Mouse (Mus musculus): ENCODE data around the gene Begain. TPM values are rescaled to one million over a fixed set of nuclear protein-coding genes. Genes with fewer than 3 reads are reported as not detected.

Begain gene
- 0.39 and 0.74 TPM in 2 replicates for polyA plus RNA-seq (2015; fragmentation: Nextera tagmentation; extraction: Ambion mirVana)

- peaks cover 29% of the 10 kb centered on the region for H3K27me3 ChIP-seq
- H3K9me3 ChIP-seq (replicated peaks) = no peaks in the 10 kb centered on the region
- H3K27ac ChIP-seq = no peak within 1 kb of the TSS
- peak within 1 kb of the TSS; percentile 67 for H3K4me2 ChIP-seq
- 2% methylated on average over 15 of the region's 48 CpGs for WGBS (ENCODE audit: insufficient replicate concordance)
- peak within 1 kb of the TSS; percentile 51 for H3K9ac ChIP-seq
- no peak for DNase-seq
- H3K4me3 ChIP-seq (replicated peaks) = peak within 1 kb of the TSS; percentile 54
- H3K36me3 ChIP-seq = no peaks in the 10 kb centered on the region
- peaks cover 14% of the 10 kb centered on the region for H3K4me1 ChIP-seq (replicated peaks)
- ATAC-seq (ENCODE audit: low read depth) = 0 out of 2 replicates have a peak, but pooled peaks have one; percentile 22
Measured at GRCm38 (mm10) chr12:109068167-109068653, at the start of gene Begain. Gene Begain (minus strand): TSS chr12:109068217.

GRCm38 (mm10) chr12:109115707-109116106 lies 47.7 kb upstream of the Begain start:
- Histone ChIP-seq H3K4me3 (replicated peaks) (no peak overlapping the region), H3K9ac (no peak overlapping the region), H3K27me3 (no peaks in the 10 kb centered on the region), H3K4me1 (replicated peaks) (no peaks in the 10 kb centered on the region), H3K9me3 (replicated peaks) (no peaks in the 10 kb centered on the region), H3K36me3 (no peaks in the 10 kb centered on the region), H3K4me2 (no peak overlapping the region), H3K27ac (no peak overlapping the region)
- ATAC-seq (ENCODE audit: low read depth) (no peak), DNase-seq (no peak)
- WGBS (ENCODE audit: insufficient replicate concordance) = 54% methylated on average over 8 of the region's 8 CpGs

GRCm38 (mm10) chr12:109115161-109115560 lies 47.1 kb upstream of the Begain start:
- ATAC-seq (ENCODE audit: low read depth) = no peak
- Histone ChIP-seq H3K4me3 (replicated peaks) (no peak overlapping the region), H3K4me1 (replicated peaks) (no peaks in the 10 kb centered on the region), H3K27me3 (no peaks in the 10 kb centered on the region), H3K9me3 (replicated peaks) (no peaks in the 10 kb centered on the region), H3K4me2 (no peak overlapping the region), H3K36me3 (no peaks in the 10 kb centered on the region), H3K9ac (no peak overlapping the region), H3K27ac (no peak overlapping the region)
- DNase-seq = no peak
- 64% methylated on average over 10 of the region's 10 CpGs for WGBS (ENCODE audit: insufficient replicate concordance)

GRCm38 (mm10) chr12:109112996-109113592 lies 45.1 kb upstream of the Begain start:
- Histone ChIP-seq H3K9ac (no peak overlapping the region), H3K4me3 (replicated peaks) (no peak overlapping the region)
- no peak for DNase-seq

GRCm38 (mm10) chr12:109112354-109112995 lies 44.5 kb upstream of the Begain start:
- Histone ChIP-seq H3K9ac (no peak overlapping the region), H3K9me3 (replicated peaks) (no peaks in the 10 kb centered on the region), H3K27me3 (no peaks in the 10 kb centered on the region), H3K27ac (no peak overlapping the region), H3K36me3 (no peaks in the 10 kb centered on the region), H3K4me2 (no peak overlapping the region), H3K4me3 (replicated peaks) (no peak overlapping the region), H3K4me1 (replicated peaks) (no peaks in the 10 kb centered on the region)
- ATAC-seq (ENCODE audit: low read depth) (no peak), DNase-seq (no peak)
- 66% methylated on average over 9 of the region's 9 CpGs for WGBS (ENCODE audit: insufficient replicate concordance)

More at GRCm38 (mm10) chr12:109112996-109113592, 45.1 kb upstream of the Begain start:
- no peak for ATAC-seq (ENCODE audit: low read depth)
- WGBS (ENCODE audit: insufficient replicate concordance) = 59% methylated on average over 10 of the region's 10 CpGs
- H3K27me3 ChIP-seq = no peaks in the 10 kb centered on the region
- H3K4me2 ChIP-seq = no peak overlapping the region
- no peaks in the 10 kb centered on the region for H3K36me3 ChIP-seq
- no peak overlapping the region for H3K27ac ChIP-seq
- no peaks in the 10 kb centered on the region for H3K4me1 ChIP-seq (replicated peaks)
- H3K9me3 ChIP-seq (replicated peaks) = no peaks in the 10 kb centered on the region

GRCm38 (mm10) chr12:109108911-109109310 lies 40.9 kb upstream of the Begain start:
- no peaks in the 10 kb centered on the region for H3K36me3 ChIP-seq
- no peak overlapping the region for H3K27ac ChIP-seq
- H3K27me3 ChIP-seq = no peaks in the 10 kb centered on the region
- WGBS (ENCODE audit: insufficient replicate concordance) = 73% methylated on average over 13 of the region's 13 CpGs
- ATAC-seq (ENCODE audit: low read depth) = no peak
- no peaks in the 10 kb centered on the region; the same call in 1 of the 2 replicates for H3K9me3 ChIP-seq (replicated peaks)
- no peak overlapping the region for H3K4me3 ChIP-seq (replicated peaks)
- no peak overlapping the region for H3K4me2 ChIP-seq
- no peak overlapping the region for H3K9ac ChIP-seq
- H3K4me1 ChIP-seq (replicated peaks) = no peaks in the 10 kb centered on the region
- DNase-seq = no peak

GRCm38 (mm10) chr12:109100381-109100780 lies 32.4 kb upstream of the Begain start:
- WGBS (ENCODE audit: insufficient replicate concordance) = 68% methylated on average over 7 of the region's 7 CpGs

GRCm38 (mm10) chr12:109090456-109091130 lies 22.6 kb upstream of the Begain start:
- no peaks in the 10 kb centered on the region for H3K27me3 ChIP-seq
- no peak overlapping the region for H3K9ac ChIP-seq
- H3K4me1 ChIP-seq (replicated peaks) = no peaks in the 10 kb centered on the region
- ATAC-seq (ENCODE audit: low read depth) (no peak), DNase-seq (no peak)
- H3K9me3 ChIP-seq (replicated peaks) = no peaks in the 10 kb centered on the region
- H3K4me2 ChIP-seq = no peak overlapping the region
- H3K36me3 ChIP-seq = no peaks in the 10 kb centered on the region
- no peak overlapping the region for H3K27ac ChIP-seq
- H3K4me3 ChIP-seq (replicated peaks) = no peak overlapping the region
- 63% methylated on average over 13 of the region's 13 CpGs for WGBS (ENCODE audit: insufficient replicate concordance)

More at GRCm38 (mm10) chr12:109100381-109100780, 32.4 kb upstream of the Begain start:
- Histone ChIP-seq H3K4me2 (no peak overlapping the region), H3K9ac (no peak overlapping the region), H3K4me3 (replicated peaks) (no peak overlapping the region), H3K27me3 (no peaks in the 10 kb centered on the region), H3K4me1 (replicated peaks) (no peaks in the 10 kb centered on the region), H3K9me3 (replicated peaks) (no peaks in the 10 kb centered on the region), H3K27ac (no peak overlapping the region), H3K36me3 (no peaks in the 10 kb centered on the region)
- no peak for ATAC-seq (ENCODE audit: low read depth)
- DNase-seq = no peak

GRCm38 (mm10) chr12:109090041-109090440 lies 22.0 kb upstream of the Begain start:
- Histone ChIP-seq H3K4me1 (replicated peaks) (no peaks in the 10 kb centered on the region), H3K27ac (no peak overlapping the region), H3K4me3 (replicated peaks) (no peak overlapping the region), H3K36me3 (no peaks in the 10 kb centered on the region), H3K4me2 (no peak overlapping the region), H3K27me3 (no peaks in the 10 kb centered on the region), H3K9me3 (replicated peaks) (no peaks in the 10 kb centered on the region), H3K9ac (no peak overlapping the region)
- 66% methylated on average over 14 of the region's 14 CpGs for WGBS (ENCODE audit: insufficient replicate concordance)
- DNase-seq (no peak), ATAC-seq (ENCODE audit: low read depth) (no peak)

GRCm38 (mm10) chr12:109086111-109086510 lies 18.1 kb upstream of the Begain start:
- no peak overlapping the region for H3K9ac ChIP-seq
- H3K9me3 ChIP-seq (replicated peaks) = no peaks in the 10 kb centered on the region
- no peak overlapping the region for H3K27ac ChIP-seq
- ATAC-seq (ENCODE audit: low read depth) = no peak
- H3K4me2 ChIP-seq = no peak overlapping the region
- H3K4me3 ChIP-seq (replicated peaks) = no peak overlapping the region
- no peak for DNase-seq
- H3K36me3 ChIP-seq = no peaks in the 10 kb centered on the region
- 53% methylated on average over 2 of the region's 2 CpGs for WGBS (ENCODE audit: insufficient replicate concordance)
- H3K4me1 ChIP-seq (replicated peaks) = no peaks in the 10 kb centered on the region
- H3K27me3 ChIP-seq = no peaks in the 10 kb centered on the region

- no peaks in the 10 kb centered on the region for H3K9me3 ChIP-seq (replicated peaks)
- H3K4me1 ChIP-seq (replicated peaks) = no peaks in the 10 kb centered on the region
- no peak overlapping the region for H3K27ac ChIP-seq
- H3K27me3 ChIP-seq = no peaks in the 10 kb centered on the region
- H3K4me3 ChIP-seq (replicated peaks) = no peak overlapping the region
- H3K4me2 ChIP-seq = no peak overlapping the region
- H3K9ac ChIP-seq = no peak overlapping the region
- WGBS (ENCODE audit: insufficient replicate concordance) = 82% methylated on average over 8 of the region's 8 CpGs
- no peaks in the 10 kb centered on the region for H3K36me3 ChIP-seq
- no peak for ATAC-seq (ENCODE audit: low read depth)
- DNase-seq = no peak
Measured at GRCm38 (mm10) chr12:109085674-109086073, 17.7 kb upstream of the Begain start.

All from liver, embryonic 13.5 days (tissue).